Mouse (Mus musculus): ENCODE data around the gene Fbxl8. TPM values are rescaled to one million over a fixed set of nuclear protein-coding genes. Genes with fewer than 3 reads are reported as not detected.

Gene Fbxl8
- polyA plus RNA-seq, 1 experiment from 2014 or later = 0.61 TPM

DNA sequence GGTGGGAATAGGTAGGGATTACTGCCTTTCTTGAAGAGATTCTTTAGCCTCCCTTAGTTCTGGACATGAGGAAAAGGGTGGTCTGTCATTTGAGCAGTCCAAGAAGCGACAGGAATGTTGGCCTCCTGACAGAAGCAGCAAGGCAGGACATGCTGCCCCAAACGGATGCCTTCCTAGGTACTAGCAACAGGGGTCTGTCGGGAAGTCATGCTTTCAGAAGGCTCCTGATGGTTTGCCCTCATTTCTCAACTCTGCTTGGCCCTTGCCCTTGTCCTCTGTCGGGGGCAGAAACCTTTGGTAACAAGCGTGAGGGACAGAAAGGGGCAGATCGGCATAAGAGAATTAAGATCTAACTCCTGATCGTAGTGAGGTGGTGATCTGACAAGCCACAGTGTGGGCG is 45.7 kb downstream of the Fbxl8 start:
- WGBS = 88% methylated on average over 8 of the region's 8 CpGs
- H3K9me3 ChIP-seq = no peaks in the 10 kb centered on the region
- no peak overlapping the region for H3K9ac ChIP-seq (replicated peaks)
- no peak overlapping the region for H3K4me3 ChIP-seq (replicated peaks)
- H3K4me1 ChIP-seq (replicated peaks) = peaks cover 13% of the 10 kb centered on the region
- no peaks in the 10 kb centered on the region for H3K27me3 ChIP-seq
- no peak for ATAC-seq
- H3K27ac ChIP-seq = no peak overlapping the region
- peaks cover 84% of the 10 kb centered on the region for H3K36me3 ChIP-seq
- no peak overlapping the region for H3K4me2 ChIP-seq (replicated peaks)

DNA sequence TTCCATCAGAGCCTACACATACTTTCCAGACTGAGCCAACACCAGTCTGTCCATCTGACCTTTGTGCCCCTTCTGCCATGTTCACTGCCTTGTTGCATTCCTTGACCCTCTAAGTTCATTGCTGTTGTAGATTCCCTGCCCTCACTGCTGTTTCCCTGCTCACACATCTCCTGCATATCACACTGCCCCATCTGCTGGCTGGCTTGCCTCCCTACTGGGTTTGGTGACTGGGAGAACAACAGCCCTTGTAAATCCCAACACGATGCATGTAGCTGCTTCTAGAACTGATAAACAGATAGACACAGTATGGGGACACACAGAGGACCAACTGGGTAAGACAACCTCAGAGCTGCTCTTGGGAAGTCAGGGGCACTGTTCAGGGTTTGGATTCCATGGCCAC is 47.3 kb downstream of the Fbxl8 start:
- Histone ChIP-seq H3K9ac (replicated peaks) (no peak overlapping the region), H3K4me2 (replicated peaks) (no peak overlapping the region), H3K9me3 (no peaks in the 10 kb centered on the region), H3K4me1 (replicated peaks) (no peaks in the 10 kb centered on the region), H3K36me3 (peaks cover 96% of the 10 kb centered on the region), H3K27me3 (no peaks in the 10 kb centered on the region), H3K27ac (no peak overlapping the region), H3K4me3 (replicated peaks) (no peak overlapping the region)
- WGBS = 87% methylated on average over 1 of the region's 1 CpGs
- ATAC-seq = no peak

DNA sequence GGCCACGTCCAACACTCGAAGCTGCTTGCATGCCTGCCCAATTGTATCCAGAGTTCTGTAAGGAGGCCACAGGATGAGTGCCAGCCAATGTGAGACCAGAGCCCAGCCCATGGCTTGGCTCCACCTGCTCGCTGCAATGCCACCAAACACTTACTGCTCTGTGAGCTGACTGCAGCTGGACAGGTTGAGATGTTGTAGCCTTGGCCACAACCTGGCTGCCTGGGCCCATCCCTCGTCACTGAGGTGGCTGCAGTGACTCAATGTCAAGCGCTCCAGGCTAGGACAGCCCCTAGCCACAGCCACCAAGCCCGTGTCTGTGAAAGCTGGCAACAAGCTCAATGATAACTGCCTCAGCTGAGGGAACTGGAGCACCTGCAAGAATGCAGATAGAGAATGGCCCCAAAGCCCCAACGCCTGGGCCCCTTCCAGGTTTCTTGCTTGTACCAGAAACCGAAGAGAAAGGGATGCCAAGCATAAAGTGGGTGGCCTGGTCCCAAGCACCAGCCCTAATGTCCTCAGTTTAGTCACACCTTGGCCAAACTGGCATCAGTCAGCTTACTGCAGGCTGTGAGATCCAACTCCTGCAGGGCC is 48.5 kb downstream of the Fbxl8 start:
- H3K4me2 ChIP-seq (replicated peaks) = no peak overlapping the region
- no peak overlapping the region for H3K4me3 ChIP-seq (replicated peaks)
- H3K36me3 ChIP-seq = peaks cover 95% of the 10 kb centered on the region
- no peaks in the 10 kb centered on the region for H3K27me3 ChIP-seq
- 91% methylated on average over 8 of the region's 8 CpGs for WGBS
- H3K4me1 ChIP-seq (replicated peaks) = no peaks in the 10 kb centered on the region
- no peaks in the 10 kb centered on the region for H3K9me3 ChIP-seq
- ATAC-seq = no peak
- no peak overlapping the region for H3K9ac ChIP-seq (replicated peaks)
- H3K27ac ChIP-seq = no peak overlapping the region

DNA sequence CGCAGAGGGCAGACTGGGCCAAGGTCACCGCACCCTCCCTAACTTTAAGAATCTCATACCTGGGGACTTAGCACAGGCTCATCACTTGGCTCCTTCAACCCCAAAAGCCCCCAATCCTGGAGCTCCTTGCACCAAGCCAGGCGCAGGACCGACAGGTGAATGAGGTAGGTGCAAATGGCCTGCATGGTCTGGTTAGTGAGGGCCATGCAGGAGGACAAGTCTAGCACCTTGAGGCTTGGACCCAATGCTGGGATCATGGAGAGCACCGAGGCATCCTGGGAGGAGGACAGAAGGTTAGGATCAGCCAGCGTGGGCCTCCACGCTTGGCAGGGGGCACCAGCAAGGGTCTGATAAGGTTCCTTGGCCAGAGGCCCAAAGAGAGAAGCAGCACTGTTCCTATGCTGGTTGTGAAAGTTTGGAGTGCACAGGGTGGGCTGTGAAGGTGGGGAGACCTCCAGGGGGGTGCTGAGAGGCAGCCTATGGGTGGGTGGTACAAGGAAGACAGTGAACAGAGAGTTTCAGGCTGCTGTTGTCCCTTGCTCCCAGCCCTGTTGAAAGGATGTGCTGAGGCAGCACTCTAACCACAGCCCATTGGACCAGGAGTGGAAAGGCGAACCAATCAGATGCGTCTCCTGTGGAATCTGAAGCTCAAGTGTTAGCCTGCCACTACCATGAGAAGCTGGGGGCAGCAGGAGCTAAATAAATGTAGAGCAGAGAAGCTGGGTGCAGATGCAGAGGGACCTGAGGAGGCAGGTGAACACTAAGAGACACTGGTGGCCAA is 49.4 kb downstream of the Fbxl8 start:
- Histone ChIP-seq H3K27me3 (no peaks in the 10 kb centered on the region), H3K9me3 (no peaks in the 10 kb centered on the region), H3K4me3 (replicated peaks) (no peak overlapping the region), H3K27ac (no peak overlapping the region), H3K9ac (replicated peaks) (no peak overlapping the region), H3K4me1 (replicated peaks) (no peaks in the 10 kb centered on the region), H3K4me2 (replicated peaks) (no peak overlapping the region), H3K36me3 (peaks cover 95% of the 10 kb centered on the region)
- 83% methylated on average over 9 of the region's 9 CpGs for WGBS
- ATAC-seq = no peak

DNA sequence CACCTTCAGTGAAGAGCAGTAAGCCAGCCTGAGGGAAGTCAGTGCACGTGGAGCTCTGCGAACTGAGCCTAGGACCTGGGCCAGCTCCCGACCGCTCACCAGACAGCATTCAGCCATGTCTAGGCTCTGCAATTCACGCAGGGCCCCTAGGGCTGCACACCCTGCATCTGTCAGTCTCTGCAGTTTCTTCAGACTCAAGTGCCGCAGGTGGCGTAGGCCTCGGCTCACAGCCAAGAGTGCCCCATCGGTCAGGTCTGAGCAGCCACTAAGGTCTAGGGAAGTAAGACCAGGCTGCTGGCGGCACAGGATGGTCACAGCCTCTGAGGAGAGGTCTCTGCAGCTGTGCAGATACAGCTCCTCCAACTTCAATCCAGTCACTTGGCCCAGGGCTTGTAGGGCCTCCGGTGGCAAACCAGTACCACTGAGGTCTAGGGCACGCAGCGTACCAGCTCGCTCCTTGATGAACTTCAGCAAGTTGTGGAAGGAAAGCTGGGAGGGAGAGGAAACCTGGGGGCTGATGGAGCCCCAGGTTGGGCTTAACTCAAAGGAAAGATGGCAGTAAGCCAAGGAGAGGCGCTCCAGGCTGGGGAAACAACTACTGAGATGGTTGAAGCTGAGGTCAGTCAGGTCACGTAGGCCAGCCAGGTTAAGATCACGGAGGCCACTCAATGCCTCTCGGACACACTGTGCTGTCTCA is 50.8 kb downstream of the Fbxl8 start:
- no peaks in the 10 kb centered on the region for H3K4me1 ChIP-seq (replicated peaks)
- no peak overlapping the region for H3K4me2 ChIP-seq (replicated peaks)
- H3K4me3 ChIP-seq (replicated peaks) = no peak overlapping the region
- ATAC-seq = no peak
- no peaks in the 10 kb centered on the region for H3K9me3 ChIP-seq
- 91% methylated on average over 18 of the region's 18 CpGs for WGBS
- H3K36me3 ChIP-seq = peaks cover 94% of the 10 kb centered on the region
- H3K9ac ChIP-seq (replicated peaks) = no peak overlapping the region; the same call in 1 of the 2 replicates
- H3K27me3 ChIP-seq = no peaks in the 10 kb centered on the region
- no peak overlapping the region for H3K27ac ChIP-seq

DNA sequence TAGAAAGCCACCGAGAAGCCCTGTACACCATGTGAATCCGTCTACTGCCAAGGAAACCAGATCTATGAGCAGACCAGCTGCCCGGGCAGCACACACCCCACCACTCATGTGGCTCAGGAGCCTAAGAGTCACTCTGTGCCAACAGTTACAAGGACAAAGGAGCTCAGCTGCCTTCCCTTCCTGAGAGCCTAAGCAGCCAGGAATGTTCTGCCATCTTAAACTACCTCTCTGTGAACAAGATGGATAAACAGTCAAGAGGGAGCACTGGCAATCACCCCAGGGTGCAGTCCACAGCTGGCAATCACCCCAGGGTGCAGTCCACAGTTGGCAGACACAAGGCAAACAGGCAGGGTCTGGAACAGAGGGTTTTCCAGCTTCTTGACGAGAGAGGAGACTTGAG is 53.5 kb downstream of the Fbxl8 start:
- Histone ChIP-seq H3K9ac (replicated peaks) (no peak overlapping the region), H3K4me1 (replicated peaks) (no peaks in the 10 kb centered on the region), H3K27me3 (no peaks in the 10 kb centered on the region), H3K27ac (no peak overlapping the region), H3K9me3 (no peaks in the 10 kb centered on the region), H3K4me2 (replicated peaks) (no peak overlapping the region), H3K4me3 (replicated peaks) (no peak overlapping the region), H3K36me3 (peaks cover 82% of the 10 kb centered on the region)
- no peak for ATAC-seq
- 88% methylated on average over 4 of the region's 4 CpGs for WGBS

DNA sequence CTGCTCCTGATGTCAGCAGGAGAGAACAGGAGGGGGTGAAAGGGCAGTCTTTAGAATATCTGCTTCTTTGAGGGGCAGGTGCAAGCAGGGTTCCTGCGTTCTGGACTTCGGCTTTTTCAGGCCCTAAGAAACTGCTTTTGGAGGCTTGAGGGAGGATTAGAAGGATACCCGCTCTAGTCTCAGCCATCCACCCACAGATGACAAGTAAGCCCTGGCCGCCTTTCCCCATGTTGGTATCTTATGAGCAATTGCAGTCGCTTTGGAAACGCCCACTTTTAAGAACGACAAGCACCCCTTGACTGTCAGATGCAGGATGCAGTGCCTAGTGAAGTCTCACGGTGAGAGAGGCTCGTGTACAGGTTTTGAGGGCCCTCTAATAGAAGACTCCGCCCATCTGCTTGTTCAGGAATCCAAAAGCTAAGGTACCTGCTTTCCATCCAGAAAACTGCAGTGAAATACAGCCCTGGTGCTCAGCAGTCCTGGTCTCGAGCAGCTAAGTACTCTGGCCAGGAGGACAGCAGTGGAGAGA is 54.3 kb downstream of the Fbxl8 start:
- Histone ChIP-seq H3K9me3 (no peaks in the 10 kb centered on the region), H3K27me3 (no peaks in the 10 kb centered on the region), H3K4me1 (replicated peaks) (no peaks in the 10 kb centered on the region), H3K9ac (replicated peaks) (peak overlapping the region; percentile 6; the same call in 1 of the 2 replicates), H3K36me3 (peaks cover 77% of the 10 kb centered on the region), H3K27ac (no peak overlapping the region), H3K4me3 (replicated peaks) (no peak overlapping the region), H3K4me2 (replicated peaks) (no peak overlapping the region)
- ATAC-seq = no peak
- WGBS = 84% methylated on average over 11 of the region's 11 CpGs

MicroRNAs encoded within 50 kb of the gene (microRNA counts, 519-probe panel; counts per million panel counts)
- microRNA mmu-miR-328 = 3,207 counts per million, percentile 66 among the panel's probes with 10 or more counts

Small RNAs within 50 kb of the gene (microRNA-seq; reads per million reads assigned to microRNA genes)
- gene Gm27320 (not detected), gene Mir328 (419 reads per million, percentile 68 among the genes with 10 or more reads in this experiment)

Other genes starting within 250 kb of the Fbxl8 start
- gene Ces3a, start 216.0 kb upstream of the Fbxl8 start, polyA plus RNA-seq (2015; fragmentation: Nextera tagmentation; extraction: Ambion mirVana) = not detected in 2 replicates
- gene Ces3b, start 180.9 kb upstream of the Fbxl8 start, polyA plus RNA-seq (2015; fragmentation: Nextera tagmentation; extraction: Ambion mirVana) = not detected in 2 replicates
- gene Ces4a, start 132.8 kb upstream of the Fbxl8 start, polyA plus RNA-seq (2015; fragmentation: Nextera tagmentation; extraction: Ambion mirVana) = not detected in 2 replicates
- 23.2 and 25.3 TPM in 2 replicates for gene Cbfb, start 94.0 kb upstream of the Fbxl8 start, polyA plus RNA-seq (2015; fragmentation: Nextera tagmentation; extraction: Ambion mirVana)
- gene D230025D16Rik, start 39.5 kb upstream of the Fbxl8 start, polyA plus RNA-seq (2015; fragmentation: Nextera tagmentation; extraction: Ambion mirVana) = 30.5 and 33.7 TPM in 2 replicates
- 3.6 and 4.2 TPM in 2 replicates for gene B3gnt9, start 9.5 kb upstream of the Fbxl8 start, polyA plus RNA-seq (2015; fragmentation: Nextera tagmentation; extraction: Ambion mirVana)
- 12.5 and 13.4 TPM in 2 replicates for gene Tradd, start within 50 bp of the Fbxl8 start, polyA plus RNA-seq (2015; fragmentation: Nextera tagmentation; extraction: Ambion mirVana)
- 0.17 and 0.38 TPM in 2 replicates for gene Hsf4, start 5.2 kb downstream of the Fbxl8 start, polyA plus RNA-seq (2015; fragmentation: Nextera tagmentation; extraction: Ambion mirVana)
- 3.1 and 4.3 TPM in 2 replicates for gene Nol3, start 11.5 kb downstream of the Fbxl8 start, polyA plus RNA-seq (2015; fragmentation: Nextera tagmentation; extraction: Ambion mirVana)
- gene 4931428F04Rik, start 25.2 kb downstream of the Fbxl8 start, polyA plus RNA-seq (2015; fragmentation: Nextera tagmentation; extraction: Ambion mirVana) = 106 and 107 TPM in 2 replicates
- 10.4 and 11.7 TPM in 2 replicates for gene Exoc3l, start 31.5 kb downstream of the Fbxl8 start, polyA plus RNA-seq (2015; fragmentation: Nextera tagmentation; extraction: Ambion mirVana)
- 51.1 and 57.5 TPM in 2 replicates for gene E2f4, start 33.0 kb downstream of the Fbxl8 start, polyA plus RNA-seq (2015; fragmentation: Nextera tagmentation; extraction: Ambion mirVana)
- 0.97 and 1.1 TPM in 2 replicates for gene Elmo3, start 41.0 kb downstream of the Fbxl8 start, polyA plus RNA-seq (2015; fragmentation: Nextera tagmentation; extraction: Ambion mirVana)
- 0.98 and 1.1 TPM in 2 replicates for gene Lrrc29, start 61.6 kb downstream of the Fbxl8 start, polyA plus RNA-seq (2015; fragmentation: Nextera tagmentation; extraction: Ambion mirVana)
- 121 TPM in 2 replicates for gene Tmem208, start 61.7 kb downstream of the Fbxl8 start, polyA plus RNA-seq (2015; fragmentation: Nextera tagmentation; extraction: Ambion mirVana)
- gene Fhod1, start 83.3 kb downstream of the Fbxl8 start, polyA plus RNA-seq (2015; fragmentation: Nextera tagmentation; extraction: Ambion mirVana) = 0.53 and 0.57 TPM in 2 replicates
- 5.4 and 5.6 TPM in 2 replicates for gene Slc9a5, start 84.2 kb downstream of the Fbxl8 start, polyA plus RNA-seq (2015; fragmentation: Nextera tagmentation; extraction: Ambion mirVana)
- 0.93 and 1.5 TPM in 2 replicates for gene Plekhg4, start 108.6 kb downstream of the Fbxl8 start, polyA plus RNA-seq (2015; fragmentation: Nextera tagmentation; extraction: Ambion mirVana)
- not detected in 2 replicates for gene Kctd19, start 148.9 kb downstream of the Fbxl8 start, polyA plus RNA-seq (2015; fragmentation: Nextera tagmentation; extraction: Ambion mirVana)
- gene Lrrc36, start 148.9 kb downstream of the Fbxl8 start, polyA plus RNA-seq (2015; fragmentation: Nextera tagmentation; extraction: Ambion mirVana) = 1.5 and 2.4 TPM in 2 replicates
- gene Tppp3, start 206.9 kb downstream of the Fbxl8 start, polyA plus RNA-seq (2015; fragmentation: Nextera tagmentation; extraction: Ambion mirVana) = 93.1 and 111 TPM in 2 replicates
- gene Zdhhc1, start 232.3 kb downstream of the Fbxl8 start, polyA plus RNA-seq (2015; fragmentation: Nextera tagmentation; extraction: Ambion mirVana) = 26.2 and 31.3 TPM in 2 replicates

All from midbrain, embryonic 13.5 days (tissue).